Mouse (Mus musculus) hindbrain, postnatal 0 days (tissue): ENCODE data around the gene Cd99l2. TPM values are rescaled to one million over a fixed set of nuclear protein-coding genes. Genes with fewer than 3 reads are reported as not detected.
A peak's percentile ranks its signal among the peaks of the same experiment; 100 is the strongest.

Source experiments
- ATAC-seq: fragments of 200-750 bp; cut with Nextera tagmentation; 2 replicates; pipeline ENCODE4 v1.8.0; 2017; ENCODE audit warnings: mild to moderate bottlenecking, moderate TSS enrichment, moderate library complexity
- DNase-seq: peaks from one replicate; pipeline ENCODE4 v3.0.0-alpha.2; 2015; ENCODE audit warnings: low spot score
- H3K27ac ChIP-seq: fragments of 300-500 bp; sonication (generic); 2 replicates; pipeline ENCODE4 v1.5.1; 2014; ENCODE audit warnings: mild to moderate bottlenecking
- H3K27me3 ChIP-seq: fragments of 300-500 bp; sonication (generic); 2 replicates; pipeline ENCODE4 v1.6.1; 2014; ENCODE audit warnings: low read length, mixed read lengths; ENCODE audit not compliant: insufficient read depth
- H3K36me3 ChIP-seq: fragments of 300-500 bp; sonication (generic); 2 replicates; pipeline ENCODE4 v1.6.1; 2014; ENCODE audit warnings: low read length, mixed read lengths; ENCODE audit not compliant: insufficient read depth
- H3K4me1 ChIP-seq: fragments of 300-500 bp; sonication (generic); 2 replicates; pipeline ENCODE4 v1.6.1; 2014; ENCODE audit warnings: antibody characterized with exemption, low read length, mixed read lengths; ENCODE audit not compliant: insufficient read depth
- H3K4me2 ChIP-seq: fragments of 300-500 bp; sonication (generic); 2 replicates; pipeline ENCODE4 v1.6.1; 2014; ENCODE audit warnings: low read depth, mild to moderate bottlenecking, low read length, moderate library complexity, mixed read lengths
- H3K4me3 ChIP-seq: fragments of 300-500 bp; sonication (generic); 2 replicates; pipeline ENCODE4 v1.5.1; 2014; ENCODE audit warnings: low read length
- H3K9ac ChIP-seq: fragments of 300-500 bp; sonication (generic); replicated peaks from 2 replicates; pipeline ENCODE4 v1.6.1; 2014; ENCODE audit warnings: mild to moderate bottlenecking, low read length, moderate library complexity, mixed read lengths
- H3K9me3 ChIP-seq: fragments of 300-500 bp; sonication (generic); 2 replicates; pipeline ENCODE4 v1.6.1; 2016; ENCODE audit warnings: low read length, mixed read lengths
- CTCF ChIP-seq: IDR thresholded peaks from 2 replicates; pipeline ENCODE4 v1.5.1; 2016; ENCODE audit warnings: antibody characterized with exemption, control low read depth, low read depth
- WGBS: fragments of 180-500 bp; shearing (Covaris S2); extraction: QIAGEN DNeasy Blood & Tissue Kit; methylation state at CpG from one replicate; pipeline ENCODE4 v1.1.7; 2014; 5-methylcytosine and 5-hydroxymethylcytosine counted together
- polyA plus RNA-seq: library from polyadenylated mRNA; unstranded; fragments of >200 nt; fragmentation: Nextera tagmentation; extraction: Ambion mirVana; gene quantifications from 2 replicates; pipeline ENCODE4 v1.2.1, GENCODE M21; 2015
- total RNA-seq: library from RNA; depleted of rRNA; stranded (reverse); fragments of >200 nt; gene quantifications from 2 replicates; pipeline ENCODE4 v1.2.3, GENCODE M21; 2014

Gene Cd99l2
- total and polyA plus RNA-seq, 2 experiments from 2014 or later: 70.0 to 80.1 TPM

DNA sequence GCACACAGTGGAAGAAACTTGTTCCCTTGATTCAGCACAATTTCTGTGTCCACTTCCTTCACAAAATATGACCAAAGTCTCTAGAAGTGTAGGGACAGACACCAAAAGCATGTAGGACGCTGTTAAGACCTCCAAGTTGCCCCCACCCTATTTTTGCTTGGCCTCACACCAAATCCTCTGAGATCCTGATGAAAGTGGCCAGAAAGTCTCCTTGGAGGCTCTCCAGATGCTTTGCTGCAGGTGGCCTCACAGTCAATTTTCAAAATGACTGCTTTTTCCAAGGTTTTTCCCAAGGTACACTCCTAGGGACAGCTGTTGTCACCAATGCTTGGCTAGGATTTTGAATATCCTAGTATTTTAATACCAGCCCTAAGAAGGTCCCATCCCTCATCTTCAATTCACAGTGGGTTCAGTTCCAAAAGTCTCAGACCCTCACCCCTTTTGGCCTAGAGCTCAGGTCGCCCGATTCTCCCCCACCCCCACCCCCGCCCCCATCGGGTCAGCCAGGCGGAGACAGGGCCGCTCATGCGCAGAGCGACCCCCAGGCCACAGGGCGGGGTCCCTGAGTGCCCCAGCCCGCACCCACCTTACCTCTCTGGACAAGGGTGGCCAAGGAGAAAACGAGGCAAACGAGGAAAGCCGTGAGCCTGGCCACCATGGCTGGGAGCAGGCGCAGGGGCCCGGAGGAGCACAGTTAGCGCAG is 567 bp downstream of the Cd99l2 start:
- Histone ChIP-seq H3K27ac (peak overlapping the region; percentile 88), H3K4me1 (no peaks in the 10 kb centered on the region), H3K36me3 (no peaks in the 10 kb centered on the region), H3K27me3 (no peaks in the 10 kb centered on the region), H3K9ac (peak overlapping the region; percentile 64), H3K4me2 (peak overlapping the region; percentile 65), H3K9me3 (no peaks in the 10 kb centered on the region), H3K4me3 (peak overlapping the region; percentile 51)
- DNase-seq (peak; percentile 3), ATAC-seq (peak; percentile 86)
- TF ChIP-seq CTCF: no peak
- 35% methylated on average over 15 of the region's 17 CpGs for WGBS

GRCm38 (mm10) chrX:71489353-71489752 is 3.3 kb downstream of the Cd99l2 start:
- Histone ChIP-seq H3K4me2 (no peak overlapping the region), H3K27ac (no peak overlapping the region), H3K36me3 (no peaks in the 10 kb centered on the region), H3K9me3 (no peaks in the 10 kb centered on the region), H3K27me3 (no peaks in the 10 kb centered on the region), H3K9ac (no peak overlapping the region), H3K4me3 (no peak overlapping the region), H3K4me1 (no peaks in the 10 kb centered on the region)
- ATAC-seq (no peak), DNase-seq (no peak)
- no peak for TF ChIP-seq CTCF
- 89% methylated on average over 1 of the region's 1 CpGs for WGBS

DNA sequence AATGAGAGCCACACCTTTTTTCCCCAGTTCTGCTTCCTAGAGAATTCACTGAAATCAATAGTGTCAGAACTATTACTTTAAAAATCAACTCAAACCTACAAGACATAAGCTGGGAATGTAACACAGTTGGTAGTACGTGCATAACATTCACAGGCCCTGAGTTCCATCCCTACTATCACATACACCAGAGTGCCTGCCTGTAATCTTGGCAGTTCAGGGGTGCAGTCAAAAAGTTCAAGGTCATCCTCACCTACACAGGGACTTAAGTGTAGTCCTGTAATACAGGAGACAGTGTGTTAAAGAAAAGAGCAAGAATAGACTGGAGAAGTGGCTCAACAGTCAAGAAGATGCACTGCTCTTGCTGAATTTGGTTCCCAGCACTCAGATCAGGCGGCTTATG is 10.4 kb downstream of the Cd99l2 start:
- no peak overlapping the region for H3K9ac ChIP-seq
- no peak overlapping the region for H3K4me2 ChIP-seq
- H3K27ac ChIP-seq: no peak overlapping the region
- no peaks in the 10 kb centered on the region for H3K9me3 ChIP-seq
- 79% methylated on average over 2 of the region's 2 CpGs for WGBS
- no peaks in the 10 kb centered on the region for H3K36me3 ChIP-seq
- H3K27me3 ChIP-seq: no peaks in the 10 kb centered on the region
- DNase-seq (no peak), ATAC-seq (no peak)
- no peak overlapping the region for H3K4me3 ChIP-seq
- H3K4me1 ChIP-seq: no peaks in the 10 kb centered on the region
- TF ChIP-seq CTCF: no peak

- H3K9ac ChIP-seq: no peak overlapping the region
- 78% methylated on average over 3 of the region's 3 CpGs for WGBS
- no peak for TF ChIP-seq CTCF
- DNase-seq (no peak), ATAC-seq (no peak)
- no peaks in the 10 kb centered on the region for H3K36me3 ChIP-seq
- H3K4me2 ChIP-seq: no peak overlapping the region
- no peak overlapping the region for H3K27ac ChIP-seq
- no peaks in the 10 kb centered on the region for H3K27me3 ChIP-seq
- H3K4me1 ChIP-seq: no peaks in the 10 kb centered on the region
- no peak overlapping the region for H3K4me3 ChIP-seq
- H3K9me3 ChIP-seq: no peaks in the 10 kb centered on the region
These were observed 16.7 kb downstream of the Cd99l2 start for GRCm38 (mm10) chrX:71475992-71476391.

DNA sequence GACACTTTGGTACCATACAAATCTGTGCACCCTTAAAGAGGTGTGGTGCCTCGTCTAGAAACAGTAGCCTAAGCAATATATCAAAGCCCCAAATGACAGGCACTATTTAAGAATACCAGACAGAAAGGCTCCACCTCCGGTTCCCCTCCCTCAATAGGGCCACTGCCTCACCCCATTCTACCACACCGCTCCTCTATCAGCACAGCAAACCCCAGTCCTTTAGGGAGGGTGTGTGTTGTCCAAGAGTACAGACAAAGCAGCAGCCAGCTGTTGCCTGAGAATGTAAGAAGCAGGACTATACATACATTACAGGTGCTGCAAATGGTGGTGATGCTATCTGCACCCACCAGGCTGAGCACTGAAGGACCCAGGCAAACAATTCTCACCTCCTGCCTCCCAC is 17.2 kb downstream of the Cd99l2 start:
- Histone ChIP-seq H3K27me3 (no peaks in the 10 kb centered on the region), H3K27ac (no peak overlapping the region), H3K4me3 (no peak overlapping the region), H3K36me3 (no peaks in the 10 kb centered on the region), H3K9ac (no peak overlapping the region), H3K4me2 (no peak overlapping the region), H3K9me3 (no peaks in the 10 kb centered on the region), H3K4me1 (no peaks in the 10 kb centered on the region)
- TF ChIP-seq CTCF: no peak
- no peak for DNase-seq
- ATAC-seq: no peak
- 69% methylated on average over 3 of the region's 3 CpGs for WGBS

GRCm38 (mm10) chrX:71475084-71475483 is 17.6 kb downstream of the Cd99l2 start:
- no peak overlapping the region for H3K9ac ChIP-seq
- H3K27ac ChIP-seq: no peak overlapping the region
- H3K4me2 ChIP-seq: no peak overlapping the region
- 67% methylated on average over 3 of the region's 3 CpGs for WGBS
- no peak for ATAC-seq
- no peaks in the 10 kb centered on the region for H3K27me3 ChIP-seq
- no peaks in the 10 kb centered on the region for H3K36me3 ChIP-seq
- no peak for TF ChIP-seq CTCF
- no peak overlapping the region for H3K4me3 ChIP-seq
- no peaks in the 10 kb centered on the region for H3K9me3 ChIP-seq
- no peak for DNase-seq
- no peaks in the 10 kb centered on the region for H3K4me1 ChIP-seq

- Histone ChIP-seq H3K9ac (no peak overlapping the region), H3K36me3 (no peaks in the 10 kb centered on the region), H3K9me3 (no peaks in the 10 kb centered on the region), H3K4me2 (no peak overlapping the region), H3K27ac (no peak overlapping the region), H3K4me3 (no peak overlapping the region), H3K4me1 (no peaks in the 10 kb centered on the region), H3K27me3 (no peaks in the 10 kb centered on the region)
- WGBS: 83% methylated on average over 3 of the region's 3 CpGs
- TF ChIP-seq CTCF: no peak
- DNase-seq (no peak), ATAC-seq (no peak)
These were observed 18.2 kb downstream of the Cd99l2 start for GRCm38 (mm10) chrX:71474296-71474956.
